Comparison of ENCODE assay signal across 19 mouse cellular contexts in the genomic region with DNA sequence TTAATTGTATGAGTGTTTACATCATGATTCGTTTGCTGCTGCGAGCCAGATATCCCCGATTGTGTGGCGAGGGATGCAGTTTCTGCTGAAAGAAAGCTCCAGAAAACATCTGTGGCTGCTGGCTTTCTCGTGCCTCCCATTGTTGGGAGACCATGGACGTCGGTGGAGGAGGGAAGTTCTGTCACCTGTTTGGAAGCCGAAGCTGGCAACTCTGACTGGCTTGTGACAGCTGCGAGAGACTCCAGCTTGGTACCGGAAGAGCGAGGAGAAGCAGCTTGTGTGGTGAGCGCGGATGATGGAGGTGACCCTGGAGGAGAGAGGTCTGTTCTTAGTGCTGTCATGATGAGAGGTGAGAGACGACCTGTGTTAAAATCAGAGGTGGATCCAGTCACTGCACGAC.
DNase-seq lines count a peak whose midpoint lies in the region; ATAC-seq and TF ChIP-seq lines count a peak whose summit lies in the region.
"Had no signal": no experiment of that assay in that cellular context is flagged by ENCODE, and none has a peak within 500 bp of the region (broad histone marks: within the 10 kb centered on the region; RNA-seq: fewer than 3 reads in every experiment).

No protein-coding gene starts in this region.

- TF ChIP-seq CTCF in left cerebral cortex, adult 2 months (IDR thresholded peaks at IDR 0.05): no peak
- no peak for TF ChIP-seq CTCF in brain, embryonic 14.5 days (IDR thresholded peaks at IDR 0.05; ENCODE audit: borderline replicate concordance, extremely low read depth, insufficient read depth, insufficient read length)

- intact Hi-C loops in left cerebral cortex, adult 2 months (cut with DNase I): loop anchor here (5.0 kb wide), 1 partner anchor 151 kb away; no protein-coding TSS in a partner anchor

- WGBS in forebrain, embryonic 16.5 days: 60% methylated on average over 15 of the region's 15 CpGs
- WGBS in forebrain, embryonic 14.5 days: 72% methylated on average over 15 of the region's 15 CpGs

- no peaks in the 10 kb centered on the region for H3K36me3 ChIP-seq in forebrain, embryonic 16.5 days (ENCODE audit: control insufficient read depth, insufficient read depth)
- H3K36me3 ChIP-seq in forebrain, embryonic 14.5 days (ENCODE audit: control insufficient read depth, insufficient read depth, low read length): no peaks in the 10 kb centered on the region
- H3K36me3 ChIP-seq: heart, embryonic 15.5 days; hindbrain, embryonic 13.5 days had no signal

- no peak for DNase-seq in forebrain, embryonic 14.5 days (ENCODE audit: low spot score)
- no peak for DNase-seq in left cerebral cortex, adult 2 months (ENCODE audit: extremely low spot score in 1 of 2, low spot score in 2 of 2)
- no peak for DNase-seq in left cerebral cortex, adult 8-10 months (ENCODE audit: low spot score in 2 of 2)
- peak; percentile 26 for DNase-seq in right cerebral cortex, adult 18-20 months
- DNase-seq in right cerebral cortex, adult 2 months (ENCODE audit: low spot score in 2 of 2): no peak
- DNase-seq in brain, embryonic 14.5 days (ENCODE audit: low read depth): peak; percentile 24
- DNase-seq in urinary bladder, adult 18-20 months (ENCODE audit: low spot score in 2 of 2): no peak
- DNase-seq: adrenal gland, adult 2 months; adrenal gland, postnatal 25 days; cerebellum, adult 11-12 months; cerebellum, adult 9-10 months; gastrocnemius, postnatal 10 days; heart, adult 2 months; heart, postnatal 14 days had no signal

- H3K4me3 ChIP-seq in forebrain, embryonic 16.5 days (replicated peaks; ENCODE audit: low read length): no peak overlapping the region
- no peak overlapping the region for H3K4me3 ChIP-seq in forebrain, embryonic 14.5 days (ENCODE audit: low read depth, low read length)
- no peak overlapping the region for H3K4me3 ChIP-seq in left cerebral cortex, adult 2 months
- H3K4me3 ChIP-seq: heart, adult 2 months; heart, embryonic 15.5 days; hindbrain, embryonic 13.5 days had no signal

- no peak overlapping the region for H3K27ac ChIP-seq in forebrain, embryonic 16.5 days (ENCODE audit: low read length)
- no peak overlapping the region for H3K27ac ChIP-seq in forebrain, embryonic 14.5 days (ENCODE audit: low read depth, low read length)
- H3K27ac ChIP-seq in left cerebral cortex, adult 2 months: peak overlapping the region; percentile 57
- H3K27ac ChIP-seq: heart, adult 2 months; heart, embryonic 15.5 days; hindbrain, embryonic 13.5 days had no signal

- peaks cover 5% of the 10 kb centered on the region for H3K4me1 ChIP-seq in forebrain, embryonic 16.5 days (replicated peaks; ENCODE audit: control insufficient read depth, insufficient read depth, low read length)
- H3K4me1 ChIP-seq in forebrain, embryonic 14.5 days (ENCODE audit: control insufficient read depth, insufficient read depth, low read length): peaks cover 6% of the 10 kb centered on the region
- H3K4me1 ChIP-seq: heart, embryonic 15.5 days had no signal

- no peak for TF ChIP-seq POLR2A in brain, embryonic 14.5 days (IDR thresholded peaks at IDR 0.05; ENCODE audit: borderline replicate concordance, extremely low read depth, insufficient read depth, insufficient read length, poor library complexity, severe bottlenecking)

- no peak overlapping the region for H3K4me2 ChIP-seq in forebrain, embryonic 16.5 days (ENCODE audit: low read length)
- no peak overlapping the region for H3K4me2 ChIP-seq in forebrain, embryonic 14.5 days (ENCODE audit: low read length)
- H3K4me2 ChIP-seq: heart, embryonic 11.5 days; heart, embryonic 15.5 days; hindbrain, embryonic 13.5 days had no signal

- H3K9me3 ChIP-seq in forebrain, embryonic 16.5 days (ENCODE audit: control insufficient read depth, low read length): no peaks in the 10 kb centered on the region
- H3K9me3 ChIP-seq in forebrain, embryonic 14.5 days (replicated peaks; ENCODE audit: control insufficient read depth, low read length): no peaks in the 10 kb centered on the region
- H3K9me3 ChIP-seq: heart, embryonic 15.5 days; hindbrain, embryonic 13.5 days had no signal

- H3K27me3 ChIP-seq in forebrain, embryonic 16.5 days (replicated peaks; ENCODE audit: control insufficient read depth, insufficient read depth, low read length): no peaks in the 10 kb centered on the region
- H3K27me3 ChIP-seq in forebrain, embryonic 14.5 days (replicated peaks; ENCODE audit: control insufficient read depth, insufficient read depth, low read length): no peaks in the 10 kb centered on the region
- H3K27me3 ChIP-seq: hindbrain, embryonic 13.5 days had no signal

- H3K9ac ChIP-seq in forebrain, embryonic 16.5 days (replicated peaks; ENCODE audit: low read depth, low read length): no peak overlapping the region
- H3K9ac ChIP-seq in forebrain, embryonic 14.5 days (ENCODE audit: low read length): no peak overlapping the region
- H3K9ac ChIP-seq: heart, embryonic 15.5 days; hindbrain, embryonic 13.5 days had no signal

- ATAC-seq in forebrain, embryonic 16.5 days: 0 out of 2 replicates have a peak, but pooled peaks have one; percentile 14
- ATAC-seq in forebrain, embryonic 14.5 days: no peak
- ATAC-seq: intestine, embryonic 16.5 days had no signal

Comparison
In these comparisons a context has a peak if more than half of its experiments do, and no peak if none do; other contexts are left out.
1. DNase-seq: peak in right cerebral cortex, adult 18-20 months (single experiment) and brain, embryonic 14.5 days (single experiment); none in forebrain, embryonic 14.5 days (single experiment), left cerebral cortex, adult 2 months (0 of 2), left cerebral cortex, adult 8-10 months (0 of 2), right cerebral cortex, adult 2 months (0 of 2) and urinary bladder, adult 18-20 months (0 of 2).